Mouse (Mus musculus) G1E (cell line): ENCODE results near the gene Atp5f1.
"Not testable (repeated sequence)": the region's sequence is repeated elsewhere in the genome, so short reads cannot be mapped to it uniquely, and the experiment has no call there.

Source experiments
- CTCF ChIP-seq: IDR thresholded peaks from 2 replicates; pipeline ENCODE4 v1.5.1; 2012; ENCODE audit warnings: low read depth, low read length, inconsistent platforms, mixed read lengths
- GATA1 ChIP-seq: IDR thresholded peaks from 2 replicates; pipeline ENCODE4 v1.6.1; 2012; ENCODE audit warnings: borderline replicate concordance, low read length, inconsistent platforms, mixed read lengths

DNA sequence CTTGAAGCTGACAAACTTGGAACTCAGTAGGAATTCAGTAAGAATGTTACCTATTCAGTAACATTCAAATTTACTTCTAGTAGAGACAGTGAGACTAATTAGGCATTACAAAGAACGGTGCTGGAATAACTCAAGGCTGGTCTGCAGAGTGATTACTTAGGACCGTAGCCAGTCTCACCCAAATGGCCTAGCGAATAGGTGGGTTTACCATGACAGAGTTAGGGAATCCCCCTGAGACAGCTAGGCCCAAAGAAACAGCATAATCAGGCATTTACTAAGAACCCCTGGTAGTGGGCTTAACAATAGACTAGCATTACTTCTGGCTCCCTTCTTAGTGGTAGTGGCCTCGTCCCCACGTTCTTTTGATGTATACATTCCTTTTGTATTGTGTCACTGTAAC is 29.7 kb upstream of the Atp5f1 start:
- TF ChIP-seq GATA1, CTCF: not testable (repeated sequence)
